Mouse (Mus musculus): ENCODE data around the gene Zdhhc21. TPM values are rescaled to one million over a fixed set of nuclear protein-coding genes. Genes with fewer than 3 reads are reported as not detected.

The Zdhhc21 gene
- polyA plus RNA-seq, 1 experiment from 2014 or later: 12.7 TPM

- Histone ChIP-seq H3K36me3 (no peaks in the 10 kb centered on the region), H3K9me3 (no peaks in the 10 kb centered on the region), H3K4me1 (peaks cover 5% of the 10 kb centered on the region; the same call in 1 of the 2 replicates), H3K27ac (no peak overlapping the region), H3K4me3 (no peak overlapping the region), H3K27me3 (no peaks in the 10 kb centered on the region), H3K9ac (no peak overlapping the region), H3K4me2 (no peak overlapping the region)
- ATAC-seq (ENCODE audit: insufficient number of reproducible peaks, insufficient read depth, low FRiP score, low TSS enrichment, low read depth): no peak
- WGBS: 24% methylated on average over 3 of the region's 3 CpGs
Measured at GRCm38 (mm10) chr4:82755616-82756294, 104.0 kb downstream of the Zdhhc21 start.

Other genes starting within 250 kb of the Zdhhc21 start
- 104 and 132 TPM in 2 replicates for gene Nfib, start 154.2 kb downstream of the Zdhhc21 start, polyA plus RNA-seq (2015; fragmentation: Nextera tagmentation; extraction: Ambion mirVana)
- gene Cer1, start 25.2 kb upstream of the Zdhhc21 start, polyA plus RNA-seq (2015; fragmentation: Nextera tagmentation; extraction: Ambion mirVana): 0.27 TPM in 1 of 2 replicates, not detected in the other
- 23.2 and 24.9 TPM in 2 replicates for gene Frem1, start 192.4 kb upstream of the Zdhhc21 start, polyA plus RNA-seq (2015; fragmentation: Nextera tagmentation; extraction: Ambion mirVana)

Data from embryonic facial prominence, embryonic 13.5 days (tissue).